ENCODE assay signal across 18 mouse cellular contexts in the genomic region with DNA sequence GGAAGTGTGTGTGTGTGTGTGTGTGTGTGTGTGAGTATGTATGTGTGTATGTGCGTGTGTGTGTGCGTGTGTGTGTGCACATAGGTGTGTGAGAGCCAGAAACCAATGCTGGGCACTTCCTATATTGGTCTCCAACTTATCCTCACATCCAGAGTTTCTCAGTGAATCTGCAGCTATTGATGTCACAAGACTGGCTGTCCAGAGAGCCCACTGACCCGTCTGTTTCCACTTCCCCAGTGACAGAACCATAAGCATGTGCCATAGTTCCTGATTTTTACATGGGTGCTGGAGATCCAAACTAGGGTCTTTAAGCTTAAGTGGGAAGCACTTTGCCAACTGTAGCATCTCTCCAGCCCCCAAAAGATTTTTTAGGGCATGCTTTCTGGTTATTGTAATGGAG.
"Had no signal": no experiment of that assay in that cellular context is flagged by ENCODE, and none has a peak within 500 bp of the region (broad histone marks: within the 10 kb centered on the region; RNA-seq: fewer than 3 reads in every experiment).

No protein-coding gene starts in this region.

- H3K9ac ChIP-seq: liver, embryonic 15.5 days; liver, postnatal 0 days; lung, embryonic 15.5 days; midbrain, embryonic 13.5 days; midbrain, embryonic 15.5 days; neural tube, embryonic 12.5 days; stomach, embryonic 15.5 days had no signal

- ATAC-seq: liver, postnatal 0 days; lung, postnatal 0 days; midbrain, embryonic 13.5 days; midbrain, embryonic 15.5 days had no signal

- H3K36me3 ChIP-seq: liver, embryonic 15.5 days; lung, embryonic 15.5 days; midbrain, embryonic 13.5 days; midbrain, embryonic 15.5 days; neural tube, embryonic 12.5 days; stomach, embryonic 15.5 days had no signal

- H3K27ac ChIP-seq: liver, embryonic 15.5 days; lung, embryonic 15.5 days; macrophage; midbrain, embryonic 13.5 days; midbrain, embryonic 15.5 days; neural tube, embryonic 12.5 days; stomach, embryonic 15.5 days; stomach, postnatal 0 days had no signal

- H3K4me3 ChIP-seq: liver, embryonic 15.5 days; lung, embryonic 15.5 days; megakaryocyte, embryonic 14.5 days; midbrain, embryonic 13.5 days; midbrain, embryonic 15.5 days; neural tube, embryonic 12.5 days; stomach, embryonic 15.5 days had no signal

- H3K9me3 ChIP-seq: liver, embryonic 15.5 days; lung, embryonic 15.5 days; midbrain, embryonic 13.5 days; midbrain, embryonic 15.5 days; neural tube, embryonic 12.5 days; stomach, embryonic 15.5 days had no signal

- H3K4me1 ChIP-seq: liver, embryonic 15.5 days; megakaryocyte, embryonic 14.5 days; midbrain, embryonic 13.5 days; midbrain, embryonic 15.5 days; neural tube, embryonic 12.5 days had no signal

- H3K27me3 ChIP-seq: liver, embryonic 15.5 days; lung, embryonic 15.5 days; midbrain, embryonic 13.5 days; midbrain, embryonic 15.5 days; neural tube, embryonic 12.5 days; stomach, embryonic 15.5 days had no signal

- H3K4me2 ChIP-seq: liver, embryonic 15.5 days; lung, embryonic 15.5 days; midbrain, embryonic 11.5 days; midbrain, embryonic 13.5 days; midbrain, embryonic 15.5 days; neural tube, embryonic 12.5 days; stomach, embryonic 15.5 days had no signal

- DNase-seq: liver, postnatal 0 days; lung, adult 2 months; lung, postnatal 14 days; lung, postnatal 36 days; right cerebral cortex, postnatal 14 days; thymus, postnatal 14 days; thymus, postnatal 36 days had no signal
